Mouse (Mus musculus) gastrocnemius, adult 18-20 months (tissue): Measurements from ENCODE around the gene Syt2. TPM values are rescaled to one million over a fixed set of nuclear protein-coding genes. Genes with fewer than 3 reads are reported as not detected.

Source experiments
- microRNA-seq: library from miRNA; unstranded; fragments of <30 nt; microRNA quantifications from one replicate; pipeline ENCODE4 v1.2.0, GENCODE M21; 2021
- total RNA-seq, 2 experiments: library from RNA; stranded (reverse); gene quantifications; 2 replicates each; pipeline ENCODE4 v1.2.3; 2021

Gene Syt2
- total RNA-seq, 2 experiments from 2014 or later = not detected

Small RNAs within 50 kb of the gene (microRNA-seq; reads per million reads assigned to microRNA genes)
- not detected for gene Gm22232

Other genes starting within 250 kb of the Syt2 start
- gene Cyb5r1, start 241.1 kb upstream of the Syt2 start, total RNA-seq = 10 to 100 TPM; 80.0 to 84.8 TPM
- gene Adipor1, start 231.3 kb upstream of the Syt2 start, total RNA-seq = 100 to 1,000 TPM; 184 to 193 TPM
- gene Klhl12, start 191.1 kb upstream of the Syt2 start, total RNA-seq = 10 to 100 TPM; 18.0 to 20.3 TPM
- gene Rabif, start 152.0 kb upstream of the Syt2 start, total RNA-seq = 1 to 10 TPM; 5.5 to 6.3 TPM
- gene Mgat4e, start 97.0 kb upstream of the Syt2 start, total RNA-seq = not detected
- gene Kdm5b, start 86.5 kb upstream of the Syt2 start, total RNA-seq = 1 to 10 TPM; 8.0 to 8.3 TPM